Mouse (Mus musculus) T-cell, adult 66 days (primary cell): ENCODE measurements around the gene 1600015I10Rik. TPM values are rescaled to one million over a fixed set of nuclear protein-coding genes. Genes with fewer than 3 reads are reported as not detected.

Source experiments
- total RNA-seq, 2 experiments: library from RNA; stranded (reverse); gene quantifications; 3 replicates in 1 of 2; 4 replicates in 1 of 2; pipeline ENCODE4 v1.2.4; 2023

1600015I10Rik gene
- total RNA-seq, result not detected

DNA sequence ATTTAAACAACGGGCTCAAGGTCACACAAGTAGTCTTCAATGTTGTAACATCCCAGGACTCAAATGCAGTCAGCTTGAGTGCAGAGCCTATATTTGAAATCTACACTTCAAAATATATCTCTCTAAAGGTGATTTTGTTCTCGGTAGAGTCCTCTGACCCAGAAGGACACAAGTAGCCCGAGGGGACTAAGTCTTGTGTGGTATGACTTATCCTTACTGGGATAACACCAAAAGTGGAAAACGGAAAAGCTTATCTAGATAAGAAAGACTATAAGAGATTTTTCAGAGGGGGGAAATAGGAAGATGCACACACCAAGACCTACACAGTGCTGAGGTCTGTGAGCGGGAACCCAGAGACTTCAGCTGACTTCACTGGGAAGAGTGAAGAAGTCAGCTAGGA, at the start of gene 1600015I10Rik:
TSS of gene 1600015I10Rik (plus strand) at position 301 of the 400 bp plus-strand sequence.

DNA sequence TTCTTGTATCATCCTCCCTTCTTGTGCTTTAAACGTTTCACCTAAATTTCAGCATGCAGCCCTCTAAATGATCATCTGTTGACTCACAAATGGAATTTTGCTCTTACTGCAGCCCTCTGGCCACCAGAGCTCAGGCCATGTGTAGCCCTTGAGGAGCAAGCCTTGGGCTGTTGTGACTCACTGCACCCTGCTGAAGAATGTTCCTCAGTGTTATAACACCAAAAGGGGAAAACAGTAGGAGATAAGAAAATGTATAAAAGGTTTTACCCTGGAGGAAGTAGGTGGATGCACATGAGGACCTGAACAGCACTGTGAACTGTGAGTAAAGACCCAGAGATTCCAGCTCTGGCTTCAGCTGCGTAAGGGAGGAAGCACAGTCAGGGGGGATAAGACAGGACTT, 45.0 kb downstream of the 1600015I10Rik start, which contains the start of gene Doxl2:
TSS of gene Doxl2 (plus strand) at position 301 of the 400 bp plus-strand sequence.

Other genes starting within 250 kb of the 1600015I10Rik start
- gene Gimap4, start 245.3 kb upstream of the 1600015I10Rik start, total RNA-seq, result 100 to 1,000 TPM; 291 to 421 TPM
- 1,000 to 10,000 TPM; 1,277 to 1,347 TPM for gene Gimap6, start 221.7 kb upstream of the 1600015I10Rik start, total RNA-seq
- gene Gm28053, start 211.3 kb upstream of the 1600015I10Rik start, total RNA-seq, result 10 to 100 TPM; 10.8 to 18.8 TPM
- 10 to 100 TPM; 40.2 to 63.2 TPM for gene Gimap7, start 211.3 kb upstream of the 1600015I10Rik start, total RNA-seq
- gene Gimap1, start 190.8 kb upstream of the 1600015I10Rik start, total RNA-seq, result 100 to 1,000 TPM; 142 to 153 TPM
- gene Gimap5, start 183.7 kb upstream of the 1600015I10Rik start, total RNA-seq, result 100 to 1,000 TPM; 137 to 160 TPM
- gene Gimap3, start 159.0 kb upstream of the 1600015I10Rik start, total RNA-seq, result 100 to 1,000 TPM; 434 to 577 TPM
- gene Tmem176a, start 89.0 kb upstream of the 1600015I10Rik start, total RNA-seq, result 1 to 10 TPM; 3.5 to 8.8 TPM
- gene Tmem176b, start 88.4 kb upstream of the 1600015I10Rik start, total RNA-seq, result 10 to 100 TPM in 1 of 2 experiments, 1 to 10 TPM in 1; 8.7 to 10.5 TPM
- gene Aoc1, start 57.0 kb upstream of the 1600015I10Rik start, total RNA-seq, result not detected
- gene Doxl2, start 45.1 kb downstream of the 1600015I10Rik start, total RNA-seq, result not detected
- not detected for gene Svs1, start 57.0 kb downstream of the 1600015I10Rik start, total RNA-seq
- gene Gpnmb, start 106.7 kb downstream of the 1600015I10Rik start, total RNA-seq, result 1 to 10 TPM; 1.7 to 1.8 TPM
- 10 to 100 TPM; 46.0 to 51.9 TPM for gene Malsu1, start 143.9 kb downstream of the 1600015I10Rik start, total RNA-seq